Mouse (Mus musculus) G1E (cell line): ENCODE measurements at regions not wholly inside any gene's neighbourhood (a gene's known extent, or its start where the extent isn't known, plus 50 kb on each side); places are given as distances from the start of the nearest gene placed in this dataset.

Experiments used
- ATAC-seq: 2 replicates; pipeline ENCODE4 v1.8.0; 2016; ENCODE audit warnings: mild to moderate bottlenecking; ENCODE audit not compliant: insufficient number of reproducible peaks, poor library complexity, low FRiP score, severe bottlenecking; ENCODE audit errors: extremely low read depth
- DNase-seq: peaks from one replicate; pipeline ENCODE4 v3.0.0; 2012; ENCODE audit warnings: low spot score
- H3K27me3 ChIP-seq: 2 replicates; pipeline ENCODE4 v1.6.1; 2012; ENCODE audit warnings: mild to moderate bottlenecking, low read length, inconsistent platforms; ENCODE audit not compliant: insufficient read depth
- H3K36me3 ChIP-seq: replicated peaks from 2 replicates; pipeline ENCODE3; 2012; ENCODE audit warnings: mild to moderate bottlenecking, inconsistent platforms
- H3K4me1 ChIP-seq: 2 replicates; pipeline ENCODE4 v1.6.1; 2012; ENCODE audit warnings: low read depth, low read length, inconsistent platforms, mixed read lengths; ENCODE audit not compliant: insufficient read depth
- H3K4me3 ChIP-seq: 2 replicates; pipeline ENCODE4 v1.5.1; 2012; ENCODE audit warnings: low read depth, mild to moderate bottlenecking, inconsistent platforms, low read length, moderate library complexity, mixed read lengths
- H3K9me3 ChIP-seq: replicated peaks from 2 replicates; pipeline ENCODE4 v1.6.1; 2012; ENCODE audit warnings: inconsistent platforms
- CTCF ChIP-seq: IDR thresholded peaks from 2 replicates; pipeline ENCODE4 v1.5.1; 2012; ENCODE audit warnings: low read depth, low read length, inconsistent platforms, mixed read lengths
- GATA1 ChIP-seq: IDR thresholded peaks from 2 replicates; pipeline ENCODE4 v1.6.1; 2012; ENCODE audit warnings: borderline replicate concordance, low read length, inconsistent platforms, mixed read lengths
- GATA2 ChIP-seq: IDR thresholded peaks from 2 replicates; pipeline ENCODE4 v1.6.1; 2012; ENCODE audit warnings: low read depth, low read length, inconsistent platforms, borderline replicate concordance
- POLR2AphosphoS5 ChIP-seq: IDR thresholded peaks from 2 replicates; pipeline ENCODE4 v1.6.1; 2012; ENCODE audit warnings: low read depth, low read length, inconsistent platforms; ENCODE audit not compliant: insufficient replicate concordance
- TAL1 ChIP-seq: conservative IDR thresholded peaks from 2 replicates; pipeline ENCODE4 v1.6.1; 2012; ENCODE audit warnings: low read depth, low read length, inconsistent platforms, mixed read lengths

DNA sequence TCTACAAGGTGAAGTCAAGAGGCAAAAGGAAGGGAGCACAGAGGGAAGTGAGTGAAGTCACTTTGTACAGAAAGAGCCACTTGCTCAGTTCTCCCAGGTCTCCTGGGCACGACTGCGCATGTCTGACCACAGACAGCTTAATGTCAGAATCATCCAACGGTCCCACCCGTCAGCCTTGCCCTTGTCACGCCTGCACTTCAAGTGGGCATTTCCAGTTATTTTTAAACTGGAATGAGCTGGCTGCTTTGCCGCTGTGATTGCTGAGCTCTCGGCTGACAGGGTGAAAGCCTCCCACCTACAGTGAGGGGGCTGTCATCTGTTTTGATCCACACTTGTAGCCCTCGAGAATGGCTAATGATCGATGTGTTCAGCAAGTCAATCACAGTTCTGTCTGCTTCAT is 302.8 kb upstream of the Zmiz1 start:
- H3K9me3 ChIP-seq, result peaks cover 64% of the 10 kb centered on the region
- no peaks in the 10 kb centered on the region for H3K4me1 ChIP-seq
- ATAC-seq, result no peak
- H3K4me3 ChIP-seq, result no peak overlapping the region
- DNase-seq, result no peak
- TF ChIP-seq GATA2, result no peak
- H3K27me3 ChIP-seq, result no peaks in the 10 kb centered on the region
- H3K36me3 ChIP-seq, result no peaks in the 10 kb centered on the region

DNA sequence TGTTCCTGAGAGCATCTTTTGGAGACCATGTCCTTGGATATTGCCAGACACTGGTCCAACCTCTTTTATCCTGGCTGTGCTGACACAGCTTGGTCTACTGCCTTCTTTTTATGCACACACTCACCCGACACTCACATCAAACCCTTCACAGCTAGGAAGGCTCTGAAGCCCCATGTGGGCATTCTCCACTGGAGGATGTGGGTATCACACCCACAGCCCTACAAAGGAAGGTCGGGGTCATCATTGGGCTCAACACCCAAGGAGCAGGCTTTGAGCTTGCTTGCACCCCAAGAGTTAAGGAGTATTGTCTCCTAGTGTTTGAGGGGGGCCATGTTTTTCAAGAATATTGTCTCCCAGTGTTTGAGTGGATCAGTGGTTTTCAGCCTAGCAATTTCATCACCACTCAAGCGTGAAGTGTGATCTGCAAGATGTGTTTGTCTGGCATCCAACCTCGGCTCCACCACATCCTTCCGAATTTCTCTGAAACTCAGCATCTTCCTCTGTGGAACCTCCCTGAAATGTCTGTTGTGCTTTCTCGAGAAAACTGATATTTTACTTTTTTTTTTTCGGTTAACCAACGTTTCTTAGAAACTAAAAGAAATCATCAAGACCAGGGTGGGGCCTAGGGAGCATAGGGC is 297.2 kb upstream of the Zmiz1 start:
- no peaks in the 10 kb centered on the region for H3K36me3 ChIP-seq
- no peaks in the 10 kb centered on the region for H3K27me3 ChIP-seq
- no peak for ATAC-seq
- no peak overlapping the region for H3K4me3 ChIP-seq
- no peak for DNase-seq
- peaks cover 47% of the 10 kb centered on the region for H3K9me3 ChIP-seq
- no peaks in the 10 kb centered on the region for H3K4me1 ChIP-seq
- TF ChIP-seq POLR2AphosphoS5 (no peak), CTCF (no peak), GATA1 (no peak), GATA2 (no peak), TAL1 (no peak)

DNA sequence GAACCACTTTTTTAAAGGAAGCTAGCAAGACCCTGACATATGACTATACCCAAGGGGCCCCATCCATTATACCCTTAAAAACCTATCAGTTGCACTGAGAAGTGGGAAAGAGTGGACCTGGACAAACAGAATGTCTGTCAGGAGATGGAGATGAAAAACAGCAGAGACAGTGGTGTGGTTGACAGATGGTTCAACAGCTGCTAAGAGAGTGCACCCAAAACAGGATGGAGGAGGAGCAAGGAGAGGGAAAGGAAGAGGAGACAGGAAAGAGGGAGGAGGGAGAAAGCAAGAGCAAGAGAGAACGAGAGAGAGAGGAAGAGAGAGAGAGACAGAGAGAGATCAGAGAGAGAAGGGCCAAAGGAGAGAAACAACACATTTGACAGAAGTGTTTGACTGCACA is 292.8 kb upstream of the Zmiz1 start:
- H3K36me3 ChIP-seq, result no peaks in the 10 kb centered on the region
- TF ChIP-seq GATA2, result no peak
- no peak overlapping the region for H3K4me3 ChIP-seq
- H3K9me3 ChIP-seq, result peaks cover 56% of the 10 kb centered on the region
- ATAC-seq (no peak), DNase-seq (no peak)
- no peaks in the 10 kb centered on the region for H3K4me1 ChIP-seq
- no peaks in the 10 kb centered on the region for H3K27me3 ChIP-seq

DNA sequence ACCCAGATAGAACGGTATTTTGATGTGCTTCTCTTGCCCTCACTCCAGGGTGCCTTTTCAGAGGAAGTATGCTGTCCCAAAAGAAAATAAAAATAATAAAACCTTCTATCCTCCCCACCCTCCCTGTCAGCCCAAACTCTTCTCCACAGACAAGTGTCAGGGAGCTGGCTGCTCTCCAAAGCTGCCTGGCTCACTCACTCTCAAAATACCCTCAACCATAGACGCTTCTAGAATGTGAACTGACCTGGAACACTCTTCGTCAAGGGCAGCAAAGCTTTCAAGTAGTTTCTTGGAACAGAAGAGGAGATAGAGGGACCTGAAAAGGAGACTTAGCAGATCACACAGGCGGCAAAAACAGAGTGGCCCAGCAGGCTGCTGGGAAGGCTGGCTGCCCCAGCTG is 291.4 kb upstream of the Zmiz1 start:
- no peaks in the 10 kb centered on the region for H3K27me3 ChIP-seq
- peaks cover 61% of the 10 kb centered on the region for H3K9me3 ChIP-seq
- ATAC-seq, result no peak
- no peaks in the 10 kb centered on the region for H3K36me3 ChIP-seq
- H3K4me3 ChIP-seq, result no peak overlapping the region
- TF ChIP-seq GATA1 (no peak), POLR2AphosphoS5 (no peak), GATA2 (no peak)
- H3K4me1 ChIP-seq, result no peaks in the 10 kb centered on the region
- DNase-seq, result no peak

DNA sequence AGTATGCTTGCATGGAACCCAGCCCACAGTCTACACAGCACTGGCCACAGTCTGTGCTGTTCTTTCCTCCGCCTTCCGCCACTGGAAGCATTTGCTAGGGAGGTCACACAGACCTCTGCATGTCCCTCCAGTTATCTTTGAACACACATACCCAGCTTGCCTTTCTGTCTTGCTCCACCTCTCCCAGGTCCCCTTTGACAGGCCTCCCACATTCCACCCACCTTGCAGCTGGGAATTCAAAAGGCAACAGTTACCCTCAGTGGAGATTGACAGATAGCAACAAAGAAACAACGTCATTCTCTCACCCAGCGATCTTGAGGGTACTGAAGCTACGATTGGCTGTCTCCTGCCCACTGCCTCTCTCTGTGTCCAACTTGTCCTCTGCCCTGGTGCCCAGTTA is 290.7 kb upstream of the Zmiz1 start:
- H3K36me3 ChIP-seq, result no peaks in the 10 kb centered on the region
- no peak overlapping the region for H3K4me3 ChIP-seq
- H3K9me3 ChIP-seq, result peaks cover 63% of the 10 kb centered on the region
- TF ChIP-seq GATA1, result no peak
- no peaks in the 10 kb centered on the region for H3K4me1 ChIP-seq
- ATAC-seq (no peak), DNase-seq (no peak)
- H3K27me3 ChIP-seq, result no peaks in the 10 kb centered on the region

DNA sequence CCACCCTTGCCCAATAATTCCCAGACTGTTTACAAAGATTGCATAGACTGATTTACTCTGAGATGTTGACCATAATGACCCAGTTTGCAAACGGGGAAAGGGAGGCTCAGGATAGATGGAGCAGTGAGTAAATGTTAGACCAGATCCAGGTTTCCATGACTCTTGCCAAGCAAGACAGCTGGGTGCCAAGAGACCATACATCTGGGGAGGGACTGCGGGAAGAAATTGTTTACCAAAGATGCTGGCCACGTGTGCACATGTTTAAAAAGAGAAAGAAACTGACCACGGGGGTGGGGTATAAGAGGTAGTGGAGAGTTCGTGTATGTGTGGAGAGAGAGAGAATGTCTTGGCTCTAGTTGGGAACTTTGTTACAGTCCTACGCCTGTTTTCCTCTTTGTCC is 285.7 kb upstream of the Zmiz1 start:
- Histone ChIP-seq H3K27me3 (no peaks in the 10 kb centered on the region), H3K4me1 (no peaks in the 10 kb centered on the region), H3K4me3 (no peak overlapping the region), H3K36me3 (no peaks in the 10 kb centered on the region), H3K9me3 (peaks cover 73% of the 10 kb centered on the region)
- no peak for DNase-seq
- TF ChIP-seq POLR2AphosphoS5, result no peak
- no peak for TF ChIP-seq CTCF
- TF ChIP-seq TAL1, result no peak
- no peak for TF ChIP-seq GATA1
- no peak for TF ChIP-seq GATA2
- ATAC-seq, result no peak

DNA sequence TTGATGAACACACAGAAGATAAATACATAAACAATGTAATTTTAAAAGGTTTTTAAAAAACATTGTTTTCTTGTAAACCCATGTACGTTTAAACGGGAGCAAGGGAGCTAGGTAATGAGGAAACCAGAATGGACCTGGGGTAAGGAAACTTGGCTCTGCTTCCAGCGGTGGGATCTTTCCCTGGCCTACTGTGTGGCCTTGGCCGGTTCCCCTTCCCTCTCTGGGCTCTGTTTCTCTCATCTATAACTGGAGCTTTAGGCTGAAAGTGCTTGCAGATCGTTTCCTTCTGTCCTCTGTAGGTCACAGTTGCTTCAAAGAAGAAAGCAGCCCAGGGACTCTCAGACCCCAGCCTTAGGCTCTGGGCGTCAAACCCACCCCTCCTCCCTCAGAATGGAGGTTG is 285.1 kb upstream of the Zmiz1 start:
- Histone ChIP-seq H3K9me3 (peaks cover 77% of the 10 kb centered on the region), H3K4me3 (no peak overlapping the region), H3K27me3 (no peaks in the 10 kb centered on the region), H3K36me3 (no peaks in the 10 kb centered on the region), H3K4me1 (no peaks in the 10 kb centered on the region)
- no peak for ATAC-seq
- DNase-seq, result no peak
- TF ChIP-seq GATA2, result no peak
- TF ChIP-seq POLR2AphosphoS5, result no peak
- TF ChIP-seq TAL1, result no peak
- TF ChIP-seq CTCF, result no peak
- no peak for TF ChIP-seq GATA1
